Mouse (Mus musculus) embryonic fibroblast, embryonic 13.5 days (primary cell): Measurements from ENCODE around the gene Gm8909. TPM values are rescaled to one million over a fixed set of nuclear protein-coding genes. Genes with fewer than 3 reads are reported as not detected.
A peak's percentile ranks its signal among the peaks of the same experiment; 100 is the strongest.
"Not testable (repeated sequence)": the region's sequence is repeated elsewhere in the genome, so short reads cannot be mapped to it uniquely, and the experiment has no call there.

Source experiments
- H3K27ac ChIP-seq: 2 replicates; pipeline ENCODE4 v1.5.1; 2012; ENCODE audit warnings: low read length, control low read depth, inconsistent platforms; ENCODE audit not compliant: insufficient read depth
- H3K4me1 ChIP-seq: 2 replicates; pipeline ENCODE4 v1.6.1; 2011; ENCODE audit warnings: low read length; ENCODE audit not compliant: control insufficient read depth, insufficient read depth
- H3K4me3 ChIP-seq: 2 replicates; pipeline ENCODE4 v1.5.1; 2011; ENCODE audit warnings: mild to moderate bottlenecking, control low read depth, low read length; ENCODE audit not compliant: insufficient read depth
- CTCF ChIP-seq: IDR thresholded peaks from 2 replicates; pipeline ENCODE4 v1.5.1; 2011; ENCODE audit warnings: mild to moderate bottlenecking, control low read depth, low read length, moderate library complexity, borderline replicate concordance; ENCODE audit not compliant: insufficient read depth
- POLR2A ChIP-seq: IDR thresholded peaks from 2 replicates; pipeline ENCODE4 v1.6.1; 2011; ENCODE audit warnings: low read depth, mild to moderate bottlenecking, control low read depth, low read length, moderate library complexity
- polyA plus RNA-seq: library from polyadenylated mRNA; stranded (reverse); fragments of >200 nt; gene quantifications from 2 replicates; pipeline ENCODE4 v1.2.4, GENCODE M21; 2011; ENCODE audit warnings: low read depth; ENCODE audit not compliant: missing spikeins, insufficient read length

Gene Gm8909
- polyA plus RNA-seq, 1 experiment: not detected

- no peaks in the 10 kb centered on the region for H3K4me1 ChIP-seq
- no peak within 1 kb of the TSS for H3K27ac ChIP-seq
- H3K4me3 ChIP-seq: no peak within 1 kb of the TSS
- no peak for TF ChIP-seq POLR2A
- TF ChIP-seq CTCF: no peak
Observed at GRCm38 (mm10) chr17:36190169-36190507, 21.8 kb upstream of the Gm8909 start, which contains the start of gene H2-T3. Gene H2-T3, minus strand, starts transcription at chr17:36190287.

DNA sequence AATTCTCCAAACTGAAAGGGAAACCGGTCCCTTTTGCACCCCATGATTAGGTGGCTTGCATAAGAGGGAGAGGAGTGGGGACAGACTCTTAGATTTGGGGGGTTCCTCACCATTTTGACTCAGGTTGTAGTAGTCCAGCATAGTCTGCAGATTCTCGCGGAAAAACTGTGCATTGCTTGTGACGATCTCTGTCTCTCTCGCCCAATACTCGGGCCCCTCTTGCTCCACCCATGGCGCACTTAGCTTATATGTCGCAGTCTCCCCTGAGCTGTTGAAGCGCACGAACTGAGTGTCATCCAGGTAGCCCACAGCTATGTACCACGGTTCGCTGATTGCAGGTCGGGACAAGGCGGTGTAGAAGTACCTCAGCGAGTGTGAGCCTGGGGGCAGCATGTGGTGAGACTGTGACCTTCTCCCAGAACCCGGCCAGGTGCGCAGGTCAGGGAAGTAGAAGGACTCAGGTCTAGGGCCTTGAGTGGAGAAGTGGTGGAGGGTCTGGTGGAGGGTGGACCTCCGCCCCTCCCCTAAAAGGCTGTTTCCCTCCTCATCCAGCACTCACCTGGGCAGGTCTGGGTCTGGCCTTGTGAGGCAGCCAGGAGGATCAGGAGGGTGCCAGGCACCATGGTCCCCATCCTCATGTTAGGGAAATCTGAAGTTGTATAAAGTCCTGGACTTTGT is 21.3 kb upstream of the Gm8909 start:
- Histone ChIP-seq H3K4me1 (no peaks in the 10 kb centered on the region), H3K4me3 (no peak overlapping the region), H3K27ac (no peak overlapping the region)
- TF ChIP-seq POLR2A: no peak
- no peak for TF ChIP-seq CTCF

DNA sequence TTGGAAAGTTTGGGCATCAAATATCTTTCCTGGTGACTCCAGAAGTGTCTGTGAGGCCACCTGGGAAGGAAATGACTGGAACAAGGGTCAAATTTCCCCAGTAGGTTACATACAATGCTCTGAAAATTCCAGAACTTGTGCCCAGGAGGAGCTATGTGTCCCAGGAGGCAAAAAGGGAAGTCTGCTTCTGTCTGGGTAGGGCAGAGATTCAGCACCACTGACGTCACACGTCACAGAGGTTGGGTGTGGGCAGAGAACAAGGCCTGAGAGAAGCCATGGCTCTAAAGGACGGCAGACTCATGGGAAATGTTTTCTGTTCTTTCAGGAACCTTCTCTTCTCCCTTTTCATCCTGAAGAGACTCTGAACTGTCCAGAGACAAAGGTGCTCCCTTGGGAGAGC is 19.2 kb upstream of the Gm8909 start:
- H3K27ac ChIP-seq: no peak overlapping the region
- H3K4me3 ChIP-seq: no peak overlapping the region
- H3K4me1 ChIP-seq: no peaks in the 10 kb centered on the region
- TF ChIP-seq POLR2A: no peak
- TF ChIP-seq CTCF: no peak

DNA sequence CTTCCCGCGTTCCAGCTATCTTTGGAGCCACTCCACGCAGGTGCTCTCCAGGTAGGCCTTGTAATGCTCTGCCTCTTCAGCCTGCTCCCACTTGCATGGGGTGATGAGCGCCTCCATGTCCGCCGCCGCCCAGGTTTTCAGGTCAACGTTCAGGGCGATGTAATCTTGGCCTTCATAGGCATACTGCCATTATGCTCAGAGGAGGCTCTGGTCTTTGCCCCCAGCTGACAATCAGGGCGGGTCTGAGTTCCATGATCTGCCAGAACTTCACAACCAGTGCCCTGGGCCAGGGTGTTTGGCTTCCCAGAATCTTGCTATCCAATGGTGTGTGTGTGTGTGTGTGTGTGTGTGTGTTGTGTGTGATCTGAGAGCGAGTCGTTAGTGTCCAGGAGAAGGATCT is 13.9 kb upstream of the Gm8909 start:
- TF ChIP-seq CTCF: no peak
- TF ChIP-seq POLR2A: no peak
- Histone ChIP-seq H3K4me1 (no peaks in the 10 kb centered on the region), H3K4me3 (no peak overlapping the region), H3K27ac (no peak overlapping the region)

GRCm38 (mm10) chr17:36179446-36179845 is 11.1 kb upstream of the Gm8909 start:
- not testable (repeated sequence) for H3K4me1 ChIP-seq, H3K4me3 ChIP-seq, H3K27ac ChIP-seq

- not testable (repeated sequence) for H3K4me3 ChIP-seq, H3K27ac ChIP-seq, H3K4me1 ChIP-seq
Observed at GRCm38 (mm10) chr17:36178938-36179337, 10.6 kb upstream of the Gm8909 start.

DNA sequence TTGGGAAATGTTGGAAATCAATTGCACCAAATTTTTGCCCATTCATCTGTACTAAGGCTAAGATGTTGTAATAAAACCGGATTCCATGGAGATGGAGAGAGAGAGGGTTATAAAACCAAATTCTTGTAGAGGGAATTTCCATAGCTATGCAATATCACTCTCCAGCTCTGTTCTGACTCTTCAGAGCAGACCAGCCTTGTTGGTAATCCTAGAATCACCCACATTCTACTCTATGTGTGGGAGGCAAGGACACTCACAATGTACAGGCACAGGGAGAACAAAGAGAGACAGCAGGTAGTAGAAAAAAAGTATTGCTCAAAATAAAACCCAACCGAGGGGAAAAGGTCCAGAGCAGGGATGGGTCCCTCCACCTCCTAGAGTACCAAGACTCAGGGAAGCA is 7.8 kb upstream of the Gm8909 start:
- H3K27ac ChIP-seq, H3K4me1 ChIP-seq, H3K4me3 ChIP-seq: not testable (repeated sequence)

DNA sequence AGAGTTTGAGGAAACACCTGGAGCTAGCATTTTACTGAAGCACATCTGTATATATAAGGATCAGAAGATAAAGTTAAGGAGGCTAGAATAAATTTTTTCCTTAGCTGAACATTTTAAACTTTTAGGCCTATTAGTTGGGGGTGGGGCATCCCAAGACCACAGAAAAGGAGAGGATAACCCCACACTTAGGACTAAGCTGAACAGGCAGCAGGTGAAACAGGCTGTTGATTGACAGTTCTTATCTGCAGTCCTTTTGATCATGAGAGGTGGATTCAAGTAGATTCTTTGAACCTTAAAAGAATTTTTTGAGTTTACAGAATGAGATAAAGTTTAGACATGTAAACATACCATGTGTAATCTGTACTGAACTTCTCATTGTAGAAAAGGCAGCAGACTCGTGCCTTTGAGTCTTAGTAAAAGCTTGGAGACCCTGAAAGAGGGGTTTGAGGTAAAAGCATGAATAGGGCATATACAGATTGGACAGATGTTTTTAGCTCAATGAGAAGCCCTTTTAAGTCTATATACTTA is 2.0 kb upstream of the Gm8909 start:
- Histone ChIP-seq H3K4me3 (no peak overlapping the region), H3K27ac (no peak overlapping the region), H3K4me1 (no peaks in the 10 kb centered on the region)
- TF ChIP-seq POLR2A (no peak), CTCF (no peak)

DNA sequence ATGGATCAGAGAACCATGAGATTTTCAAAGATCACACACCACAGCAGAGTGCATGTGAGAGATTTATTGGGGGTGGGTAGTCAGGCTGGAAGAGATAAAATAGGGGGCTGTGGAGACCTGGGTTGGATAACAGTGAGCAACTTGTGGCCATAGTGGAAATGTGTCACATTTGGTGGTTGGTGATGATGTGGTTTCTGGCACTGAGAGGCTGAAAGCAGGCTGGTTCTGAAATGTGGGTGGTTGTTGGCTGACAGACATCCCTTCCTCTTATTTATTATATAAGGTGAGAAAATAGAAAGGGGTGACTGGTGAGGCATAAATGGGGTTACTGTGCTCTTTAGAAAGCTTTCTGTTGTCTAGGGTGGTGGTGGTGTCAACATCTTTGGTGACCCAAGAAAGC is 1.4 kb upstream of the Gm8909 start:
- H3K4me1 ChIP-seq: no peaks in the 10 kb centered on the region
- TF ChIP-seq POLR2A (no peak), CTCF (no peak)
- H3K4me3 ChIP-seq: no peak overlapping the region
- no peak overlapping the region for H3K27ac ChIP-seq

DNA sequence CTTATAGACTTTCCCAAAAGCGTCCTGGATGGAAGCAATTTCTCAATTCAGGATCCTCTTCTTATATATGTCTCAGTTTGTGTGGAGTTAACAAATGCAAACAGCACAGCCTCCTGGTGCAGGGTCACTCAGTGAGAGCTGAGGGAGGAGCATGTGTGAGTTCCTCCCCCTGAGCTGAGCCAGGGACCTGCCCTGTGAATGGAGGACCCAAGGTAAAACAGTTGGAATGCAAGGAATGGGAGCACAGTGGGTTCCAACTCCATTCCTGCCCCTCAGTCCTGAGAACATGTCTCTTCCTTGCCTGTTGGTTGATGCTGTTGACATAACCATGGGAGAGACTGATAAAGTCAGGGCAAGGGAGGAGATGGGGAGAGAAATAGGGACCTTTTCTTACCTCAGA is 757 bp upstream of the Gm8909 start:
- H3K4me1 ChIP-seq, H3K4me3 ChIP-seq, H3K27ac ChIP-seq: not testable (repeated sequence)

GRCm38 (mm10) chr17:36167306-36168038 is 865 bp downstream of the Gm8909 start:
- TF ChIP-seq CTCF (no peak), POLR2A (no peak)
- Histone ChIP-seq H3K4me3 (peak overlapping the region; percentile 32), H3K4me1 (no peaks in the 10 kb centered on the region), H3K27ac (no peak overlapping the region)

GRCm38 (mm10) chr17:36166901-36167300 is 1.4 kb downstream of the Gm8909 start:
- H3K4me3 ChIP-seq, H3K4me1 ChIP-seq, H3K27ac ChIP-seq: not testable (repeated sequence)
